Mouse (Mus musculus) brown adipose tissue, adult 24 weeks (tissue): ENCODE results near the gene Mon2. TPM values are rescaled to one million over a fixed set of nuclear protein-coding genes. Genes with fewer than 3 reads are reported as not detected.
"Not testable (repeated sequence)": the region's sequence is repeated elsewhere in the genome, so short reads cannot be mapped to it uniquely, and the experiment has no call there.

Source experiments
- H3K27ac ChIP-seq: fragments of 200-500 bp; replicated peaks from 2 replicates; pipeline ENCODE4 v1.5.1; 2012; ENCODE audit warnings: low read depth, mild to moderate bottlenecking, low read length
- H3K4me1 ChIP-seq: fragments of 200-500 bp; 2 replicates; pipeline ENCODE4 v1.6.1; 2012; ENCODE audit warnings: low read length, mixed read lengths; ENCODE audit not compliant: control insufficient read depth, insufficient read depth, insufficient read length
- H3K4me3 ChIP-seq: fragments of 200-500 bp; 2 replicates; pipeline ENCODE4 v1.5.1; 2012; ENCODE audit warnings: low read depth, mild to moderate bottlenecking, low read length, moderate library complexity; ENCODE audit not compliant: insufficient read depth
- polyA plus RNA-seq: library from polyadenylated mRNA; stranded (reverse); fragments of >200 nt; gene quantifications from 2 replicates; pipeline ENCODE4 v1.2.4, GENCODE M21; 2012; ENCODE audit not compliant: missing spikeins, insufficient read depth, insufficient read length

Mon2 gene
- polyA plus RNA-seq, 1 experiment = 22.5 TPM

GRCm38 (mm10) chr10:123031449-123031848 is 44.9 kb downstream of the Mon2 start:
- no peak overlapping the region for H3K4me3 ChIP-seq
- no peak overlapping the region for H3K27ac ChIP-seq
- H3K4me1 ChIP-seq = no peaks in the 10 kb centered on the region

GRCm38 (mm10) chr10:123030589-123030988 is 45.7 kb downstream of the Mon2 start:
- no peak overlapping the region for H3K4me3 ChIP-seq
- no peaks in the 10 kb centered on the region for H3K4me1 ChIP-seq
- H3K27ac ChIP-seq = no peak overlapping the region

GRCm38 (mm10) chr10:123028949-123029348 is 47.4 kb downstream of the Mon2 start:
- H3K4me1 ChIP-seq = no peaks in the 10 kb centered on the region

DNA sequence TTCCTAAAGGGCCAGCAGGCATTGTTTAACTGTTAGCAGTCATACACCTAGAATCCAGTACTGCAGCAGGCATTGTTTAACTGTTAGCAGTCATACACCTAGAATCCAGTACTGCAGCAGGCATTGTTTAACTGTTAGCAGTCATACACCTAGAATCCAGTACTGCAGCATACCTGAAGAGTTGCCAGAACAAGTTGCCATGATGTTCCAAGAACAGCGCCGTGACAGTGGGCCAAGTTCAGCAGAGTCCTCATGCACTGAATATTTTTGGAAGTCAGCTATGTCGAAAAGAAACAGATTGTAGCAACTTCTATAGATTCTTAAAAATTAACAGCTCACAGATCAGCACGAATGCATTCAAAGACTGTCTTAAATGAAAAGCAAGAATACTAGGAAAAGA is 49.6 kb downstream of the Mon2 start:
- H3K4me3 ChIP-seq, H3K4me1 ChIP-seq: not testable (repeated sequence)

More at GRCm38 (mm10) chr10:123028949-123029348, 47.4 kb downstream of the Mon2 start:
- no peak overlapping the region for H3K27ac ChIP-seq
- H3K4me3 ChIP-seq = no peak overlapping the region

GRCm38 (mm10) chr10:123013435-123013834 is 62.9 kb downstream of the Mon2 start:
- no peak overlapping the region for H3K27ac ChIP-seq
- H3K4me3 ChIP-seq = no peak overlapping the region
- no peaks in the 10 kb centered on the region for H3K4me1 ChIP-seq

More for the DNA sequence above, 49.6 kb downstream of the Mon2 start:
- not testable (repeated sequence) for H3K27ac ChIP-seq

- H3K27ac ChIP-seq = no peak overlapping the region
- no peaks in the 10 kb centered on the region for H3K4me1 ChIP-seq
- H3K4me3 ChIP-seq = no peak overlapping the region
Measured at GRCm38 (mm10) chr10:123011421-123011820, 64.9 kb downstream of the Mon2 start.

DNA sequence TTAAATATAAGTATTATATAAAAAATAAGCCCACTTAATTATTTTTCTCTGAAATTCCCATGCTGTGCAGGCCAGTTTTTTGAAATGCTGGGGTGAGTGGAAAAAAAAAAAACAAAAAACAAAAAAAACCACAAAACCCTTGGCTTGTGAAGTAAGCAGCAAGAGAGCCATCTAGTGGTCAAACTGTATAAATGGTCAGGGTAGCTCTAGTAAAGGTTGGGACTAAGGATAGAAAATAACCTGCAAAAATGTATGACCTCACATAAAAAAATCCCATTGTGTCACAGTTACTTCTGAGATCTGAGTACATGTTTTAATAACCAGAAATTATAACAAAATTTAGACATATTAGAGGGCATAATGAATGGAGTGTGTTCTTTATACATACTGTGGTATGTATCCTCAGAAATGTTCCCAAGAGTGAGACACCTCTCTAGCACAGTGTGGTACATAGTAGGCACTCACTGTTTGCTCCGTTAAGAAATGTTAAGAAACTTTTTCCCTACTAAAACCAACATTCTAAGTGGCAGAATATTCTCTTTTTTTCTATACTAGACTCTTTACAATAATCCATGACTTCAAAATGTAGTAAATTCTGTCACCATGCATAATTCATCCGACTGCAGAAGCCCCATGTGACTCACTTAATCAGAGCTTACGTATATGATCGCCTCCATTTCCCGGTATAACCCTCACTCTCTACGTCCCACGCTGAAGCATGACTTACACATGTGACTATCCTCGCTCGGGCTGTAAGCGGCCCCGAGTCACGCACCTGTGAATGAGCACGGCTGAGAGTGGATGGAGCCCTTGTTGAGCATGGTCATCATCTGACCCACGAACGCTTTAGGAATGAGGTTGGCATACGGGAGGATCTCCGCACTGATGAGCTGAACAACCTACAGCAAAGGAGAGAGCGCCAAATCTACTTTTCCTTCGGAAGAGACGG is 70.8 kb downstream of the Mon2 start:
- H3K27ac ChIP-seq = no peak overlapping the region
- no peaks in the 10 kb centered on the region for H3K4me1 ChIP-seq
- no peak overlapping the region for H3K4me3 ChIP-seq

DNA sequence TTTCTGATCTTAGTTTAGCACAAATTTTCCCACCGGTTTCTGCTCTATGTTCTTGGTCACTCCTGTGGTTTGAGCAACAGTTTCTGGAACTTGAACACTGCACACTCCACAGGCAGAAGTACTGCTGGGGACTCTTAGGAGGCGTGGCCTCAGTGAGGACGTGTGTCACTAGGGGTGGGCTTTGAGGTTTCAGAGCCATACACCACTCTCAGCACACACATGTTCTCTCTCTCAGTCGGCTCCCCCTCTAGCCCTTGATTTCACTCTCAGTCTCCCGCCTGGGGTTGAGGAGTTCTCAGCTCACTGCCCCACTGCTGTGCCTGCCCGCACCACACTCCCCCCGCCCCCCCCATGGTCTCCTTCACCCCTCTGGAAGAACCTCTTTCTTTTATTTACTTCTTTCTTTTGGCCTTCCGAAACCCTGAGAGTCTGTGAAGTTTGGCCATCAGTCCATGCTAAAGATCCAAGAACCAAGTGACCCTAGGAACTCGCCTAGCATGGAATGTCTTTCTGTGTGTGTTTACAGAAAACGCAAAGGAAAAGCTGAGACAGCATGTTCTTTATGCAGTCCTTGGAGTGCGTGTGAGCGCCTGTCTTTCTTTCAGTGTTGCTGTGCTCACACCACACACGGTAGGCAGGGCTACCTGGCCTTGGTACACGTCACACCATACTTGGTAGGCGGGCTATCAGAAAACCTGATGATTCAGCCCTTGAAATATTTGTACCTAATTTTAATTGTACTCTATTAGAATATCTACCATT is 71.6 kb downstream of the Mon2 start:
- no peak overlapping the region for H3K27ac ChIP-seq
- no peaks in the 10 kb centered on the region for H3K4me1 ChIP-seq
- H3K4me3 ChIP-seq = no peak overlapping the region

DNA sequence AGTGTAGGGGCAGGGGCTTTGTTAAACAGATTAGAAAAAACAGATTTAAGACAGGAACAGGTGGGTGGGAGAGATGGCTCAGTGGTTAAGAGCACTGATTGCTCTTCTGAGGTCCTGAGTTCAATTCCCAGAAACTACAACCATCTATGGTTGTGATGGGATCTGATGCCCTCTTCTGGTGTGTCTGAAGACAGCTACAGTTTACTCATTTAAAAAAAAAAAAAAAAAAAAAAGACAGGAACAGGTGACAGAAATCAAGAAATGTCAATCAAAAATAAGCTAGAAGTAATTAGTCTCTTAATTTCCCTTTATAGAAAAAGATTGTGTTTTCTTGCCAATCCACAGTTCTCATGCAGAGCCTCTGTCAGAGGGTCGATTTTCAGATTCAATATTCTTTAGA is 74.3 kb downstream of the Mon2 start:
- H3K27ac ChIP-seq = no peak overlapping the region
- no peak overlapping the region for H3K4me3 ChIP-seq
- no peaks in the 10 kb centered on the region for H3K4me1 ChIP-seq

DNA sequence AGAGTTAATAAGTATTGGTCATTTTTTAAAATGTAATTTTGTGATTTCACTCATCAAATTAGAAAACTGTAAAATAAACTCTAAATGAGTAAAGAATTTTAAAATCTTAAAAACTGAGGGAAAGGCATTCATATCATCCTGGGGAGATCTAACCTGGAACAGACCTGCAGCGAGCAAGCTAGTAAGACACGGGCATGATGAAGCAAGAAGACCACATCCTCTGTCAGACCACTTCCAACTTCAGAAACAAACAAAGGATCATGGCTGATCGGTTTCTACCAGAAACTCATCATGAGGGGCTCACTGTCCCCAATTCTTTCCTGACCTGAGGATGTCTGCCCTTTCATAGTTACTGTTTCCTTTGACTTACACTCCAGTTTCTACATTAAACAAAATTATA is 74.9 kb downstream of the Mon2 start:
- no peaks in the 10 kb centered on the region for H3K4me1 ChIP-seq
- no peak overlapping the region for H3K4me3 ChIP-seq
- no peak overlapping the region for H3K27ac ChIP-seq

GRCm38 (mm10) chr10:122999356-122999755 is 76.9 kb downstream of the Mon2 start:
- Histone ChIP-seq H3K4me1 (no peaks in the 10 kb centered on the region), H3K27ac (no peak overlapping the region), H3K4me3 (no peak overlapping the region)

- Histone ChIP-seq H3K4me1 (no peaks in the 10 kb centered on the region), H3K4me3 (no peak overlapping the region), H3K27ac (no peak overlapping the region)
Measured at GRCm38 (mm10) chr10:122997852-122998251, 78.5 kb downstream of the Mon2 start.

DNA sequence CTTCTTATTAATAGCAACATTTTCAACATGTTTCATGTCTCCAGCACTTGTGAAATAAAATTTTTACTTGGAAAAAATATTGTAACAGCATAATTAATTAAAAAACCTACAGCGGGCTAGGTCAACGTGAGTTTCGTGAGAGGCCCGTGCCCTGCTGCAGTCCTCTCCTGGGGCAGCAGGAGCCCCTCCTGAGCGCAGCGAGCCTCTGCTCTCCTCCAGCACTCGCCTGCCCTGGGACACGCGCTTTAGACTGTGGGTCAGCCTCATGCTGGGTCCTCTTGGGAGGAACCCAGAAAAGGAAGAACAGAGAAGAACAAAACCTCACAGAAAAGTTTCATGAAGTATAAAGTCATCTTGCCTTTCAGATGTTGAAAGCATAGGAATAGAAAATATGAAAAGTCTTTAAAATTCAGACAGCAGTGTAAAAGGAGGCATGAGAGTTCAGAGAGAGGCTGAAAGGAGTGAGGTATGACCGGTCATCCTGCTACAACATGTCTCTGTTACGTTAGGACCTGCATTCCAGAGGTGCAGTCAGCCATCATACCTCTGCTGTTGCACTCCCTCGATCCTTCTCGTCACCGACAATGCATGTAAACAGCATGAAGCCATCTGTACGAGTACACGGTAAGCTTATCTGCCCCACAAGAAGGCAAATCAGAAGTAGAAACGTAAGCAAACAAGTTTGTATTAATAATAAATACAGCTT is 81.8 kb downstream of the Mon2 start:
- Histone ChIP-seq H3K4me3 (no peak overlapping the region), H3K4me1 (no peaks in the 10 kb centered on the region), H3K27ac (no peak overlapping the region)

DNA sequence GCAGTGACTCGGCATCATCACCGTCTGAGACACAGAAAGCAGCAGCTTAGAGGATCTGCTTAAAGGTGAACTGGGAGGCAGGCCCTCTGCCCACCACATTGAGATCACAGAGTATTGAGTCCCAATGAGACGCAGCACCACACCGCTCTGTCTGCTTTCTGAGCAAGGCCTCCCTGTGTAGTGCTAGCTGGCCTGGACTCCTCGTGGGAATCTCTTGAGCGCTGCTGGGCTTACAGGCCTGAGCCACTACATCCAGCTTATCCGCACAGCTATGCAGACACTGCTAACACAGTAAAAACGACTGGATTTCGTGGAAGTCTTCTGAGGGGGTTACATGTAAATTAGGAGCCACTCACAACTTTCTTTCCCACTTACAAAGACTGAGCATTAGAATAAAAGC is 84.7 kb downstream of the Mon2 start:
- H3K27ac ChIP-seq = no peak overlapping the region
- H3K4me3 ChIP-seq = no peak overlapping the region
- H3K4me1 ChIP-seq = peaks cover 2% of the 10 kb centered on the region; the same call in 1 of the 2 replicates

DNA sequence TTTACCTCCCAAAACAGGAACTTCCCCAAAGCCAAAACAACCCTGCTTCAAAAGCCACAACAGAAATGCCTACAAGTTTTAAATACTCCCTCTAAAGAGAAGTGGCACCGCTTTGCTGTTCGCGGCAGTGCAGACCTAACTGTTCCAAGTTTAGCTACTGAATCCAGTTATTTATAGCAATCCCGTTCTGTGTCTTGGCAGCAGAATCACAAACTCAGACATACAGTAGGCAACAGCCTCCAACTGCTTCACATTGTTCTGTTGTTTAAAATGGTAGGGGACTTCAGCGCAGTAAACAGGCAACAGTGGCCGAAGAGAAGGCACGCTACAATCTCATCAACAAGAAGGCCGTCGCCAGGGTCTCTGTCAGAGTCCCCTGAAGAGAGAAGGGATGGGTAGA is 85.3 kb downstream of the Mon2 start:
- H3K4me3 ChIP-seq = no peak overlapping the region
- H3K4me1 ChIP-seq = peaks cover 2% of the 10 kb centered on the region; the same call in 1 of the 2 replicates
- H3K27ac ChIP-seq = no peak overlapping the region
